Mouse (Mus musculus): ENCODE data around the gene Bscl2. TPM values are rescaled to one million over a fixed set of nuclear protein-coding genes. Genes with fewer than 3 reads are reported as not detected.

The Bscl2 gene
- polyA plus RNA-seq, 1 experiment from 2014 or later = 8.5 TPM

Other genes starting within 250 kb of the Bscl2 start
- gene Slc22a8, start 246.2 kb upstream of the Bscl2 start, polyA plus RNA-seq (2014; fragmentation: Illumina TruSeq; extraction: RNeasy Lipid Tissue Mini Kit (QIAGEN cat#74804); ENCODE audit: low read depth, low replicate concordance) = not detected
- not detected for gene Slc22a6, start 219.4 kb upstream of the Bscl2 start, polyA plus RNA-seq (2014; fragmentation: Illumina TruSeq; extraction: RNeasy Lipid Tissue Mini Kit (QIAGEN cat#74804); ENCODE audit: low read depth, low replicate concordance)
- gene Chrm1, start 173.7 kb upstream of the Bscl2 start, polyA plus RNA-seq (2014; fragmentation: Illumina TruSeq; extraction: RNeasy Lipid Tissue Mini Kit (QIAGEN cat#74804); ENCODE audit: low read depth, low replicate concordance) = 0.79 TPM
- gene Slc3a2, start 114.1 kb upstream of the Bscl2 start, polyA plus RNA-seq (2014; fragmentation: Illumina TruSeq; extraction: RNeasy Lipid Tissue Mini Kit (QIAGEN cat#74804); ENCODE audit: low read depth, low replicate concordance) = 38.6 TPM
- gene Wdr74, start 101.6 kb upstream of the Bscl2 start, polyA plus RNA-seq (2014; fragmentation: Illumina TruSeq; extraction: RNeasy Lipid Tissue Mini Kit (QIAGEN cat#74804); ENCODE audit: low read depth, low replicate concordance) = 12.7 TPM
- gene 1700092M07Rik, start 96.7 kb upstream of the Bscl2 start, polyA plus RNA-seq (2014; fragmentation: Illumina TruSeq; extraction: RNeasy Lipid Tissue Mini Kit (QIAGEN cat#74804); ENCODE audit: low read depth, low replicate concordance) = not detected
- gene Stx5a, start 96.1 kb upstream of the Bscl2 start, polyA plus RNA-seq (2014; fragmentation: Illumina TruSeq; extraction: RNeasy Lipid Tissue Mini Kit (QIAGEN cat#74804); ENCODE audit: low read depth, low replicate concordance) = 112 TPM
- 92.5 TPM for gene Nxf1, start 80.4 kb upstream of the Bscl2 start, polyA plus RNA-seq (2014; fragmentation: Illumina TruSeq; extraction: RNeasy Lipid Tissue Mini Kit (QIAGEN cat#74804); ENCODE audit: low read depth, low replicate concordance)
- gene Tmem223, start 66.5 kb upstream of the Bscl2 start, polyA plus RNA-seq (2014; fragmentation: Illumina TruSeq; extraction: RNeasy Lipid Tissue Mini Kit (QIAGEN cat#74804); ENCODE audit: low read depth, low replicate concordance) = 17.2 TPM
- gene Tmem179b, start 63.0 kb upstream of the Bscl2 start, polyA plus RNA-seq (2014; fragmentation: Illumina TruSeq; extraction: RNeasy Lipid Tissue Mini Kit (QIAGEN cat#74804); ENCODE audit: low read depth, low replicate concordance) = 30.6 TPM
- not detected for gene Taf6l, start 51.0 kb upstream of the Bscl2 start, polyA plus RNA-seq (2014; fragmentation: Illumina TruSeq; extraction: RNeasy Lipid Tissue Mini Kit (QIAGEN cat#74804); ENCODE audit: low read depth, low replicate concordance)
- gene Polr2g, start 38.9 kb upstream of the Bscl2 start, polyA plus RNA-seq (2014; fragmentation: Illumina TruSeq; extraction: RNeasy Lipid Tissue Mini Kit (QIAGEN cat#74804); ENCODE audit: low read depth, low replicate concordance) = 35.0 TPM
- gene Zbtb3, start 34.9 kb upstream of the Bscl2 start, polyA plus RNA-seq (2014; fragmentation: Illumina TruSeq; extraction: RNeasy Lipid Tissue Mini Kit (QIAGEN cat#74804); ENCODE audit: low read depth, low replicate concordance) = not detected
- gene Ttc9c, start 18.1 kb upstream of the Bscl2 start, polyA plus RNA-seq (2014; fragmentation: Illumina TruSeq; extraction: RNeasy Lipid Tissue Mini Kit (QIAGEN cat#74804); ENCODE audit: low read depth, low replicate concordance) = 112 TPM
- gene Hnrnpul2, start 17.5 kb upstream of the Bscl2 start, polyA plus RNA-seq (2014; fragmentation: Illumina TruSeq; extraction: RNeasy Lipid Tissue Mini Kit (QIAGEN cat#74804); ENCODE audit: low read depth, low replicate concordance) = 195 TPM
- not detected for gene AC129217.1, start 7.7 kb upstream of the Bscl2 start, polyA plus RNA-seq (2014; fragmentation: Illumina TruSeq; extraction: RNeasy Lipid Tissue Mini Kit (QIAGEN cat#74804); ENCODE audit: low read depth, low replicate concordance)
- 0.69 TPM for gene Gng3, start 1.7 kb downstream of the Bscl2 start, polyA plus RNA-seq (2014; fragmentation: Illumina TruSeq; extraction: RNeasy Lipid Tissue Mini Kit (QIAGEN cat#74804); ENCODE audit: low read depth, low replicate concordance)
- 3.7 TPM for gene Lrrn4cl, start 13.3 kb downstream of the Bscl2 start, polyA plus RNA-seq (2014; fragmentation: Illumina TruSeq; extraction: RNeasy Lipid Tissue Mini Kit (QIAGEN cat#74804); ENCODE audit: low read depth, low replicate concordance)
- 17.3 TPM for gene Ubxn1, start 34.0 kb downstream of the Bscl2 start, polyA plus RNA-seq (2014; fragmentation: Illumina TruSeq; extraction: RNeasy Lipid Tissue Mini Kit (QIAGEN cat#74804); ENCODE audit: low read depth, low replicate concordance)
- 2.2 TPM for gene Uqcc3, start 43.5 kb downstream of the Bscl2 start, polyA plus RNA-seq (2014; fragmentation: Illumina TruSeq; extraction: RNeasy Lipid Tissue Mini Kit (QIAGEN cat#74804); ENCODE audit: low read depth, low replicate concordance)
- 37.9 TPM for gene Lbhd1, start 46.3 kb downstream of the Bscl2 start, polyA plus RNA-seq (2014; fragmentation: Illumina TruSeq; extraction: RNeasy Lipid Tissue Mini Kit (QIAGEN cat#74804); ENCODE audit: low read depth, low replicate concordance)
- gene Gm49403, start 46.5 kb downstream of the Bscl2 start, polyA plus RNA-seq (2014; fragmentation: Illumina TruSeq; extraction: RNeasy Lipid Tissue Mini Kit (QIAGEN cat#74804); ENCODE audit: low read depth, low replicate concordance) = not detected
- gene 1810009A15Rik, start 51.4 kb downstream of the Bscl2 start, polyA plus RNA-seq (2014; fragmentation: Illumina TruSeq; extraction: RNeasy Lipid Tissue Mini Kit (QIAGEN cat#74804); ENCODE audit: low read depth, low replicate concordance) = 12.0 TPM
- gene Gm49416, start 51.5 kb downstream of the Bscl2 start, polyA plus RNA-seq (2014; fragmentation: Illumina TruSeq; extraction: RNeasy Lipid Tissue Mini Kit (QIAGEN cat#74804); ENCODE audit: low read depth, low replicate concordance) = not detected
- gene Ints5, start 55.5 kb downstream of the Bscl2 start, polyA plus RNA-seq (2014; fragmentation: Illumina TruSeq; extraction: RNeasy Lipid Tissue Mini Kit (QIAGEN cat#74804); ENCODE audit: low read depth, low replicate concordance) = 0.44 TPM
- gene Ganab, start 60.6 kb downstream of the Bscl2 start, polyA plus RNA-seq (2014; fragmentation: Illumina TruSeq; extraction: RNeasy Lipid Tissue Mini Kit (QIAGEN cat#74804); ENCODE audit: low read depth, low replicate concordance) = 76.6 TPM
- 28.4 TPM for gene B3gat3, start 82.9 kb downstream of the Bscl2 start, polyA plus RNA-seq (2014; fragmentation: Illumina TruSeq; extraction: RNeasy Lipid Tissue Mini Kit (QIAGEN cat#74804); ENCODE audit: low read depth, low replicate concordance)
- gene Rom1, start 91.9 kb downstream of the Bscl2 start, polyA plus RNA-seq (2014; fragmentation: Illumina TruSeq; extraction: RNeasy Lipid Tissue Mini Kit (QIAGEN cat#74804); ENCODE audit: low read depth, low replicate concordance) = not detected
- 5.4 TPM for gene Eml3, start 92.1 kb downstream of the Bscl2 start, polyA plus RNA-seq (2014; fragmentation: Illumina TruSeq; extraction: RNeasy Lipid Tissue Mini Kit (QIAGEN cat#74804); ENCODE audit: low read depth, low replicate concordance)
- 73.4 TPM for gene Mta2, start 104.4 kb downstream of the Bscl2 start, polyA plus RNA-seq (2014; fragmentation: Illumina TruSeq; extraction: RNeasy Lipid Tissue Mini Kit (QIAGEN cat#74804); ENCODE audit: low read depth, low replicate concordance)
- gene Tut1, start 116.4 kb downstream of the Bscl2 start, polyA plus RNA-seq (2014; fragmentation: Illumina TruSeq; extraction: RNeasy Lipid Tissue Mini Kit (QIAGEN cat#74804); ENCODE audit: low read depth, low replicate concordance) = 2.4 TPM
- 81.4 TPM for gene Eef1g, start 129.6 kb downstream of the Bscl2 start, polyA plus RNA-seq (2014; fragmentation: Illumina TruSeq; extraction: RNeasy Lipid Tissue Mini Kit (QIAGEN cat#74804); ENCODE audit: low read depth, low replicate concordance)
- 158 TPM for gene Ahnak, start 151.8 kb downstream of the Bscl2 start, polyA plus RNA-seq (2014; fragmentation: Illumina TruSeq; extraction: RNeasy Lipid Tissue Mini Kit (QIAGEN cat#74804); ENCODE audit: low read depth, low replicate concordance)

Measured in sigmoid colon, adult 10 weeks (tissue).